Mouse (Mus musculus): Measurements from ENCODE around the gene Ppp1r26. TPM values are rescaled to one million over a fixed set of nuclear protein-coding genes. Genes with fewer than 3 reads are reported as not detected.

Ppp1r26 gene
- polyA plus RNA-seq, 1 experiment from 2014 or later = 6.2 TPM

GRCm38 (mm10) chr2:28504676-28505075 is 58.1 kb downstream of the Ppp1r26 start:
- no peak for ATAC-seq
- no peak overlapping the region for H3K4me3 ChIP-seq
- no peaks in the 10 kb centered on the region for H3K4me1 ChIP-seq
- H3K27ac ChIP-seq = no peak overlapping the region
- 91% methylated on average over 13 of the region's 13 CpGs for WGBS
- no peaks in the 10 kb centered on the region for H3K36me3 ChIP-seq (ENCODE audit: poor library complexity, severe bottlenecking)
- no peak overlapping the region for H3K9ac ChIP-seq
- H3K4me2 ChIP-seq = no peak overlapping the region
- H3K9me3 ChIP-seq (replicated peaks) = no peaks in the 10 kb centered on the region
- no peaks in the 10 kb centered on the region for H3K27me3 ChIP-seq

Other genes with a start within 250 kb of the Ppp1r26 start
- gene 1700007K13Rik, start 19.5 kb downstream of the Ppp1r26 start, polyA plus RNA-seq (2015; fragmentation: Nextera tagmentation; extraction: Ambion mirVana) = 2.0 TPM in 2 replicates
- gene Mrps2, start 21.3 kb downstream of the Ppp1r26 start, polyA plus RNA-seq (2015; fragmentation: Nextera tagmentation; extraction: Ambion mirVana) = 52.5 and 54.3 TPM in 2 replicates
- gene Gbgt1, start 50.1 kb downstream of the Ppp1r26 start, polyA plus RNA-seq (2015; fragmentation: Nextera tagmentation; extraction: Ambion mirVana) = 0.43 TPM in 1 of 2 replicates, not detected in the other
- gene Gm10134, start 59.3 kb downstream of the Ppp1r26 start, polyA plus RNA-seq (2015; fragmentation: Nextera tagmentation; extraction: Ambion mirVana) = 0.53 and 0.76 TPM in 2 replicates
- gene Ralgds, start 66.3 kb downstream of the Ppp1r26 start, polyA plus RNA-seq (2015; fragmentation: Nextera tagmentation; extraction: Ambion mirVana) = 50.9 and 53.6 TPM in 2 replicates
- 0.14 TPM in 1 of 2 replicates, not detected in the other for gene Cel, start 116.6 kb downstream of the Ppp1r26 start, polyA plus RNA-seq (2015; fragmentation: Nextera tagmentation; extraction: Ambion mirVana)
- 40.7 and 48.2 TPM in 2 replicates for gene Gtf3c5, start 137.0 kb downstream of the Ppp1r26 start, polyA plus RNA-seq (2015; fragmentation: Nextera tagmentation; extraction: Ambion mirVana)
- 0.19 and 0.31 TPM in 2 replicates for gene Gfi1b, start 175.2 kb downstream of the Ppp1r26 start, polyA plus RNA-seq (2015; fragmentation: Nextera tagmentation; extraction: Ambion mirVana)
- 29.0 and 34.1 TPM in 2 replicates for gene Tsc1, start 194.4 kb downstream of the Ppp1r26 start, polyA plus RNA-seq (2015; fragmentation: Nextera tagmentation; extraction: Ambion mirVana)